Mouse (Mus musculus) left cerebral cortex, adult 18-20 months (tissue): Measurements from ENCODE around the gene Ncl. TPM values are rescaled to one million over a fixed set of nuclear protein-coding genes. Genes with fewer than 3 reads are reported as not detected.

Source experiments
- DNase-seq, 2 experiments: peaks; one replicate each; pipeline ENCODE4 v3.0.0; 2021 to 2022; ENCODE audit warnings: low spot score in 2 of 2, mixed read lengths in 1 of 2
- total RNA-seq, 2 experiments: library from RNA; stranded (reverse); gene quantifications; 2 replicates each; pipeline ENCODE4 v1.2.3; 2021

The Ncl gene
- total RNA-seq, 2 experiments from 2014 or later = 130 TPM

- no peak for DNase-seq
These were observed 38.3 kb downstream of the Ncl start for GRCm38 (mm10) chr1:86320822-86321413.

DNA sequence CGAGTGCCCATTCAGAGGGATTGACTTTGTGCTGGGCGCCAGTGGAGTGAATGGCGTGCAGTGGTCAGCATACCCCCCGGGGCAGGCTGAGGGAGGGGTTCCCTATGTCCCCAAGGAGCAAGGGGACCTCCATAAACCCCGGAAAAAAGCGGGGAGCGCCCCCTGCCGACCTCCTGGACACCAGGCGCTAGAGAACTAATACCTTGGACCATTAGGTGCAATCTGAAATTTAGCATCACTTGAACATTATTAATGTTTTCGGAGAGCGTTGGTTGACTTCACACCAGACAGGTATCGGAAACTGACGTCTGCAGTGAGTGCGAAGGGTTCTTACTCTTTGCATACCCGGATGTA is 45.5 kb downstream of the Ncl start:
- DNase-seq = peak in 1 of 2 experiments; percentile 27

DNA sequence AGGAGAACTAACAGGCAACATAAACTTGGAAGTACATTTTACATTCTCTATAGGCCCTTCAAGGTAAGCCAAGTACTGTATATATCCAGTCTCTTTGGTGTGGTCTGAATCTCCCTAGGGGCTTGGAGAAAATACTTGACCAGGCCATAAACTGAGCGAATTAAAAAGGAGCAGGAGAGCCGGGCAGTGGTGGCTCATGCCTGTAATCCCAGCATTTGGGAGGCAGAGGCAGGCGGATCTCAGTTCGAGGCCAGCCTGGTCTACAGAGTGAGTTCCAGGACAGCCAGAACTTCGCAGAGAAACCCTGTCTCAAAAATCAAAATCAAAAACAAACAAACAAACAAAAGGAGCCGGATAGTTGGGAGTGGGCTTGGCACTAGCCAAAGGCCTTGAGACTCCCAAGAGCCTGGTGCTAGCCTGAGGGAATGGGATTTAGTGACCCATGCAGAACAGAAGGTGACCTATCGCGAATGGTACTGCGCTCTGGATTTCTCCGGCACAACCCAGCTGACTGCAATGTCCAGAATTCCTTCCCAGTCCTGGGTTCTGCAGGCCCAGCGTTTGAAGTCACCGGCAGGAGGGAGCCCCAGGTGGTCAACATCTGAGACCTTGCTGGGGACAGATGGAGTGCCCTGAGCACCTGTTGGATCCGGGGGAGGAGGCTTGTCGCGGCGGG is 46.0 kb downstream of the Ncl start:
- DNase-seq = no peak

DNA sequence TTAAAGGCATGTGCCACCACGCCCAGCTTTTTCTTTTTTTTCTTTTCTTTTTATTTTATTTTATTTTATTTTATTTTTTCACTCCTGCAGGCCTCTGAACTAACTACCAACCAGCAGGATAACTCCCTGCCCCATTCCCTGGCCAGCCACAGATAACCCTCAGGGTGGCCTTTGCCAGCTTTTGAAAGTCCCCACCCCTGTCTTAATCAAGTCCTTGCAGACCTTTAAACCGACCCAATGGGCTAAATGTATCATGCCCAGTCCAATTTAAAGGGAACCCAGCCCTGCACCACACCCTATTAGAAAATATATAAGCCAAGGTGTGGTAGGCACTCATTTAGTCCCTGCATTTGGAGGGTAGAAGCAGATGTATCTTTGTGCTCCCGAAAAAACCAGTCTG is 46.9 kb downstream of the Ncl start:
- DNase-seq = no peak

DNA sequence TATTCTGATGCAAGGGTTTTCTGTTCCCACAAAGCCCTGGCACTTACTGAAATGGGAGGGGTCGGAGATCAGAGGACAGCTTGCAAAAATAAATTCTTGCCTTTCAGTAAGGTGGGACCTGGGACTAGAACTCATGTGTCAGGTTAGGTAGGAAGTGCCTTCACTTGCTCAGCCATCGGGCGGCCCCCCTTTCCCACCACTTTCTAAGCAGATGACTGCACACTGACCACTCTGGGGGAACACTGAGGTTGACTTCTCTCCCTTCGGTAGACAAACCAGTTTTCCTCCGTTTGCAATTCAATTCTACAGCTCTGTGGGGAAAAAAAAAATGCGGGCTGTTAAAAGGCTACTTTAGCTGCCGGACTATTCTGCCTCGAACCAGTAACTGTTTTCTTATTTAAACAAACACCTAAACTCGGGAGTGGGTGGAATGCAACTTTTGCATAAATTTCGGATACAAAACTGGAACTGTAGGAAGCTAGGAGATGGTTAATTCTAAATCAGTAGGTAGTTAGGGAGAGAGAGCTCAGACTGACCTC is 47.7 kb downstream of the Ncl start:
- no peak for DNase-seq

GRCm38 (mm10) chr1:86310536-86311310 is 48.5 kb downstream of the Ncl start:
- DNase-seq = no peak

GRCm38 (mm10) chr1:86309270-86309833 is 49.8 kb downstream of the Ncl start:
- DNase-seq = no peak

GRCm38 (mm10) chr1:86307871-86308641 is 51.1 kb downstream of the Ncl start:
- no peak for DNase-seq

GRCm38 (mm10) chr1:86307177-86307762 is 51.9 kb downstream of the Ncl start:
- DNase-seq = no peak

- DNase-seq = no peak
These were observed 52.5 kb downstream of the Ncl start for GRCm38 (mm10) chr1:86306686-86307085.

GRCm38 (mm10) chr1:86303873-86304250 is 55.3 kb downstream of the Ncl start:
- peak in 1 of 2 experiments; percentile 21 for DNase-seq

DNA sequence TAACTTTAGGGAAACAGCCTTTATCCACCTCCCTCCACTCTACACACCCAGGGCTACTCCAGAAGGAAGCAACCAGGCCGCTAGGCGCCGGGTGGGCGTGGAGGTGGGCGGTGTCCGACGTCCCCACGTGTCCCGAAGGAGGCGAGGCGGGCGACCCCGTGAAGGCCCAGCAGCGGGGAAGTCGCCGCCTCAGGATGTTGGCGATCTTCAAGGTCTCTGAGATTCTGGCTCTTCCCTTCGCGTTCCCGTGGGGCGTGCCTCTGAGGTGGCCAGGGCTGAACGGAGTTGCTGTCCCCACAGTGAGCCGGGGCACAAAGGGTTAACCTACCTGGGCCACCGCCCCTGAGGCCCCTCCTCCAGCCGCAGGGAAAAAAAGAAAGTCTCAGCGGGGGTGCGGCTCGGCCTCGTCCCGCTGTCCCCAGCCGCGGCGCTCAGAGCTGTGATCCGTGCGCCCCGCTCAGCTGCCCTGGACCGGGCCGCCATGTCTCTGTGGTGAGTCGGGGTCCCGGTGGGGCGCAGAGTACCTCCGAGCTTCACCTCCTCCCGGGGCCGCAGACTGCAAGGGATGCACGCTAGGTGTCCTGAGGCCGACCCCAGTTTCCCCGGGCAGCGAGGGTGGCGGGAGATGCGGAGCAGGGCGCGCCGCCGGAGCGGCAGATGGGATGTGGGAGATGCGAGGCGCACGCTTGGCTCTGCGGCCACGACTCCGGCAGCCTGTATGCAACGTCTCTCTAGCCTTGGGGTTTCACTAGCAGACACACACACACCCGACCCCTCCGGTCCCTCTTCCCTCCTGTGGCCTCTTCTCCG is 55.9 kb downstream of the Ncl start:
- DNase-seq = peak; percentile 52 to 56

- no peak for DNase-seq
These were observed 56.7 kb downstream of the Ncl start, which contains the start of gene B3gnt7 for GRCm38 (mm10) chr1:86302532-86302931. TSS of gene B3gnt7 (plus strand) at chr1:86302832.

DNA sequence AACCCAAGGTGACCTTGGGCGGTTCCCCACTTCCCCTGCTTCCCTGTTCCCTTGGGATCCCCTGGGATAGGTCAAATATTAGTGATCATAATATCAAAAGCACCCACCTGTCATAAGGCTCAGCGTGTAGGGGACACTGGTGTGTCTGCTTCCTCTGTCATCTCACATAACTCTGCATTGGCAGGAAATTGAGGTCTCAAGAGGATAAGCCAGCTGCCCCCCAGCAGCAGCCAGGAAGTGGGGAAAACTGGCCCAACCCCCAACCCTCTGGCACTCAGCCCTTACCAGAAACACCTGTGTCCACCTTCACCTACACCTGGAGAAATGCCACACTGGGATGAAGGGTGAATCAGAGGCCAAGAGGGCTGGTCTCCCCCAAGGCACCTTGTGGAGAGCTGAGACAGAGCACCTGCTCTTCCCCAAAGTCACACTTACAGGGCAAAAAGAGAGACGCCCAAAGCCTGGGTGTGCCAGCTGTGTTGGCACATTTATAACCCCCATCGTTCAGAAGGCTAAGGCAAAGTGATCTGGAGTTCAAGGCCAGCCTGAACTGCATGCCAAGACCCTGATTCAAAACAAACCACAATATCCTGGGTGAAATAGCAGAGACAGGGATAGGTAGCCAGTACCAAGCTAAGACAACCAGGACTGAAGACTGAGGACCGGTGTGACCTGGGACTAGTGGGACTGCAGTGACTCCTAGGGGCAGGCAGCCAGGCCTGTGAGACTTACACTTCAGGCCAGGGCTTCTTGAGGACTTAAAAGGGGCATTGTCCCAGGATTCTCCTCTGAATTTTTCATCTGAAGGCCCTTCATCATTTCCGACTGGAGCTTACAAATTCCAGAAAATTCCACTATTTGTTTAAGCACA is 57.7 kb downstream of the Ncl start:
- no peak for DNase-seq

DNA sequence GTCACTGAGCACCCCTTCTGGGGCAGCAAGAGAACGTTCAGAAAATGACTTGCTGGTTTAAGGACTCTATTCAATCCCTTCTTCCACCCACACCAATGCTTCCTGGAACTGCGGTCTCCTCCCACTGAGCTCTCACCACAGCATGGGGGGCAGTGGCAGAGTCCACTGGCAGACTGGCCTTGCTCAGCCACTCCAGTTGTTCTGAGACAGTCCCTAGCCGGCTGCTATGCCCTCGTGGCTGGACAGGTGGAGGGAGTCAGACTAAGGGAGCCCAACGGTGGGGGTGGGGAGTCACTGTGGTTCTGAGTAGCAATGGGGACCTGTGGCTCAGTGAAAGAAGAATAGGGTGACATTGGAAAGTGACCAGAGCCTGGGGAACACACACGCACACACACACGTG is 58.5 kb downstream of the Ncl start:
- DNase-seq = no peak

DNA sequence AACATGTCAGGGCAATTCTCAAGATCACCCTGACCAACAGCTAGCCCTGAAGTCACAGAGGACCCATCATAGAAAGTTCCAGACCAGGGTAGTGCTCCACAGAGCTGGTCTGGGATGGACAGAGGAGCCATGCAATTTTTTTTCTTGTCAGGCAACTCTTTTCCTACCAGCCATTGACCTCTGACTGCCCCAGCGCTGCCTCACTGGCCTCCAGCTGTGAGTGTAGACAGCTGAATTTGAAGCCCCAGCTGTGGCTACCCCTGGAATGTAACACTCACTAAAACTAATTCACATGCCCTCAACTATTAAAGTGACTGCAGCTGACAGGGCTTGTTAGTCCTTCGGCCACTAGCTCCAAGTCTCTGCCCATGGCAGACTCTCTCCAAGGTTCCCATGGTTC is 59.1 kb downstream of the Ncl start:
- no peak for DNase-seq
